Mouse (Mus musculus) liver, adult 2 months (tissue): Measurements from ENCODE around the gene 1700024G13Rik.

Experiments
- CTCF ChIP-seq: fragments of 200-500 bp; IDR thresholded peaks from 2 replicates; pipeline ENCODE4 v1.5.1; 2011; ENCODE audit warnings: low read depth, low read length, control low read depth
- POLR2A ChIP-seq: fragments of 200-500 bp; IDR thresholded peaks from 2 replicates; pipeline ENCODE4 v1.6.1; 2011; ENCODE audit warnings: low read length, control low read depth; ENCODE audit not compliant: insufficient read depth; ENCODE audit errors: extremely low read depth

DNA sequence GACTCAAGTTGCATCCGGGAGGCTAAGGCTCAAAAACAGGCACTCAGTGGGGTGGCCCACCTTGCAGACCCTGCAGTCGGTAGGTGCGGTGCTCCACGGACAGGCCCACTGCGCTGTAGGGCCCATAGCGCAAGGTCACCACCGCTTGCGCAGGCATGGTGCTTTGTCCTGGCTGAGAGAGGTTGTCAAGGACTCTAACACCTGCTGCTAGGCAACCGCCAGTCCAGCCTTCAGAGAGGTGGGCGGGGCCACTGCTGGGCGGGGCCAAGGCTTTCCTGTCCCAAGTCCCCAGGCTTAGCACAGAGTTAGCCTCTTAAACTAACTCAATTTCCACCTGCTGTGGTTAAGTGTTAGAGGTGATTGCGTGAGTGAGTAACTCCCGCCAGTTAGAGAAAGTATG lies at the start of gene 1700024G13Rik:
- TF ChIP-seq CTCF (no peak), POLR2A (no peak)
